Mouse (Mus musculus) ES-Bruce4 (cell line): ENCODE measurements around the gene Dyx1c1. TPM values are rescaled to one million over a fixed set of nuclear protein-coding genes. Genes with fewer than 3 reads are reported as not detected.

ENCODE experiments used
- H3K27ac ChIP-seq: 2 replicates; pipeline ENCODE4 v1.5.1; 2012; ENCODE audit warnings: low read length, inconsistent platforms; ENCODE audit not compliant: insufficient read depth
- H3K27me3 ChIP-seq: 2 replicates; pipeline ENCODE4 v1.6.1; 2012; ENCODE audit warnings: mild to moderate bottlenecking, low read length, inconsistent platforms; ENCODE audit not compliant: control insufficient read depth, poor library complexity, insufficient read depth, severe bottlenecking
- H3K36me3 ChIP-seq: 2 replicates; pipeline ENCODE4 v1.6.1; 2012; ENCODE audit warnings: inconsistent platforms, mild to moderate bottlenecking, low read length, moderate library complexity; ENCODE audit not compliant: control insufficient read depth, poor library complexity, insufficient read depth, severe bottlenecking
- H3K4me1 ChIP-seq: one replicate; pipeline ENCODE4 v1.8.1; 2011; ENCODE audit warnings: low read length; ENCODE audit not compliant: control insufficient read depth, insufficient read depth
- H3K4me3 ChIP-seq: 2 replicates; pipeline ENCODE4 v1.5.1; 2011; ENCODE audit warnings: low read depth, mild to moderate bottlenecking, low read length
- H3K9ac ChIP-seq: 2 replicates; pipeline ENCODE4 v1.6.1; 2012; ENCODE audit warnings: low read depth, mild to moderate bottlenecking, inconsistent platforms; ENCODE audit not compliant: poor library complexity, severe bottlenecking
- H3K9me3 ChIP-seq: replicated peaks from 2 replicates; pipeline ENCODE4 v1.6.1; 2012; ENCODE audit warnings: mild to moderate bottlenecking, low read length, inconsistent platforms; ENCODE audit not compliant: control insufficient read depth, poor library complexity, insufficient read depth, severe bottlenecking
- CTCF ChIP-seq: IDR thresholded peaks from one replicate; pipeline ENCODE4 v1.8.1; 2011; ENCODE audit warnings: low read depth, low read length
- EP300 ChIP-seq: IDR thresholded peaks from 2 replicates; pipeline ENCODE4 v1.6.1; 2011; ENCODE audit warnings: low read depth, low read length; ENCODE audit not compliant: insufficient read depth
- POLR2A ChIP-seq: IDR thresholded peaks from one replicate; pipeline ENCODE4 v1.8.1; 2011; ENCODE audit warnings: low read length; ENCODE audit not compliant: insufficient read depth
- polyA plus RNA-seq: library from polyadenylated mRNA; stranded (reverse); fragments of >200 nt; gene quantifications from 2 replicates; pipeline ENCODE4 v1.2.4, GENCODE M21; 2011; ENCODE audit warnings: low read depth; ENCODE audit not compliant: missing spikeins, insufficient read depth, insufficient read length

Gene Dyx1c1
- polyA plus RNA-seq, 1 experiment = 2.3 TPM

GRCm38 (mm10) chr9:72925021-72925934 is 33.3 kb upstream of the Dyx1c1 start, which contains the start of gene Pygo1:
Pygo1 (plus strand) TSS chr9:72925645.
- no peaks in the 10 kb centered on the region for H3K4me1 ChIP-seq
- H3K4me3 ChIP-seq = peak within 1 kb of the TSS; percentile 94
- TF ChIP-seq POLR2A = no peak
- no peak for TF ChIP-seq CTCF
- TF ChIP-seq EP300 = no peak
- no peaks in the 10 kb centered on the region for H3K9me3 ChIP-seq
- H3K27ac ChIP-seq = no peak within 1 kb of the TSS
- H3K9ac ChIP-seq = peak within 1 kb of the TSS; percentile 96
- H3K36me3 ChIP-seq = no peaks in the 10 kb centered on the region
- H3K27me3 ChIP-seq = peaks cover 11% of the 10 kb centered on the region; the same call in 1 of the 2 replicates

- Histone ChIP-seq H3K4me1 (no peaks in the 10 kb centered on the region), H3K4me3 (peak overlapping the region; percentile 94), H3K27ac (no peak overlapping the region), H3K9me3 (no peaks in the 10 kb centered on the region), H3K9ac (peak overlapping the region; percentile 96), H3K36me3 (no peaks in the 10 kb centered on the region), H3K27me3 (peaks cover 11% of the 10 kb centered on the region; the same call in 1 of the 2 replicates)
- TF ChIP-seq CTCF (no peak), EP300 (no peak), POLR2A (no peak)
These were observed 32.7 kb upstream of the Dyx1c1 start for GRCm38 (mm10) chr9:72925935-72926258.

- no peak for TF ChIP-seq CTCF
- no peak for TF ChIP-seq POLR2A
- no peak for TF ChIP-seq EP300
- Histone ChIP-seq H3K36me3 (no peaks in the 10 kb centered on the region), H3K4me3 (no peak overlapping the region), H3K27ac (no peak overlapping the region), H3K9ac (no peak overlapping the region), H3K9me3 (no peaks in the 10 kb centered on the region), H3K4me1 (no peaks in the 10 kb centered on the region), H3K27me3 (peaks cover 1% of the 10 kb centered on the region; the same call in 1 of the 2 replicates)
These were observed 27.3 kb upstream of the Dyx1c1 start for GRCm38 (mm10) chr9:72931166-72931790.

- TF ChIP-seq EP300 = no peak
- TF ChIP-seq POLR2A = no peak
- peak; percentile 61 for TF ChIP-seq CTCF
- no peaks in the 10 kb centered on the region for H3K9me3 ChIP-seq
These were observed 23.3 kb upstream of the Dyx1c1 start for GRCm38 (mm10) chr9:72935309-72935708.

GRCm38 (mm10) chr9:72936301-72936700 is 22.3 kb upstream of the Dyx1c1 start:
- Histone ChIP-seq H3K9ac (no peak overlapping the region), H3K4me1 (no peaks in the 10 kb centered on the region), H3K27ac (no peak overlapping the region), H3K4me3 (no peak overlapping the region), H3K27me3 (no peaks in the 10 kb centered on the region), H3K9me3 (no peaks in the 10 kb centered on the region), H3K36me3 (no peaks in the 10 kb centered on the region)
- TF ChIP-seq CTCF (no peak), POLR2A (no peak), EP300 (no peak)

More at GRCm38 (mm10) chr9:72935309-72935708, 23.3 kb upstream of the Dyx1c1 start:
- no peaks in the 10 kb centered on the region for H3K36me3 ChIP-seq
- no peaks in the 10 kb centered on the region for H3K27me3 ChIP-seq
- no peak overlapping the region for H3K9ac ChIP-seq
- no peak overlapping the region for H3K4me3 ChIP-seq
- no peak overlapping the region for H3K27ac ChIP-seq
- no peaks in the 10 kb centered on the region for H3K4me1 ChIP-seq

GRCm38 (mm10) chr9:72943424-72943823 is 15.2 kb upstream of the Dyx1c1 start:
- H3K4me1 ChIP-seq = no peaks in the 10 kb centered on the region
- H3K36me3 ChIP-seq = no peaks in the 10 kb centered on the region
- no peak overlapping the region for H3K9ac ChIP-seq
- no peak overlapping the region for H3K4me3 ChIP-seq
- no peaks in the 10 kb centered on the region for H3K27me3 ChIP-seq
- H3K27ac ChIP-seq = no peak overlapping the region
- TF ChIP-seq EP300 = no peak
- peak; percentile 68 for TF ChIP-seq CTCF
- H3K9me3 ChIP-seq = peaks cover 5% of the 10 kb centered on the region
